Mouse (Mus musculus) Muller cell, postnatal 12 days (primary cell): ENCODE results near the gene Tecpr2.

Source experiments
- DNase-seq: peaks from one replicate; pipeline ENCODE4 v3.0.0-alpha.2; 2015; ENCODE audit errors: inconsistent ontology term

The Tecpr2 gene

GRCm38 (mm10) chr12:110864008-110864407, 25.1 kb upstream of the Tecpr2 start:
- no peak for DNase-seq

GRCm38 (mm10) chr12:110865571-110865970, 23.5 kb upstream of the Tecpr2 start:
- no peak for DNase-seq

- peak; percentile 85 for DNase-seq
Observed at GRCm38 (mm10) chr12:110865989-110866388, 23.1 kb upstream of the Tecpr2 start.

GRCm38 (mm10) chr12:110870107-110870506, 19.0 kb upstream of the Tecpr2 start:
- DNase-seq: no peak

- no peak for DNase-seq
Observed at GRCm38 (mm10) chr12:110871247-110871646, 17.8 kb upstream of the Tecpr2 start.

GRCm38 (mm10) chr12:110875351-110875750, 13.7 kb upstream of the Tecpr2 start:
- DNase-seq: no peak

GRCm38 (mm10) chr12:110882291-110882690, 6.8 kb upstream of the Tecpr2 start:
- DNase-seq: no peak

GRCm38 (mm10) chr12:110885251-110885650, 3.8 kb upstream of the Tecpr2 start:
- DNase-seq: no peak

GRCm38 (mm10) chr12:110888106-110888505, 958 bp upstream of the Tecpr2 start:
- no peak for DNase-seq

- DNase-seq: peak; percentile 52
Observed at GRCm38 (mm10) chr12:110888606-110889005, 458 bp upstream of the Tecpr2 start.

GRCm38 (mm10) chr12:110891887-110892286, 2.8 kb downstream of the Tecpr2 start:
- DNase-seq: no peak

GRCm38 (mm10) chr12:110902106-110902505, 13.0 kb downstream of the Tecpr2 start:
- DNase-seq: peak; percentile 69

- DNase-seq: no peak
Observed at GRCm38 (mm10) chr12:110903536-110903935, 14.5 kb downstream of the Tecpr2 start.

GRCm38 (mm10) chr12:110907845-110908244, 18.8 kb downstream of the Tecpr2 start:
- no peak for DNase-seq

GRCm38 (mm10) chr12:110909962-110910361, 20.9 kb downstream of the Tecpr2 start:
- no peak for DNase-seq

GRCm38 (mm10) chr12:110915761-110916160, 26.7 kb downstream of the Tecpr2 start:
- DNase-seq: no peak

- no peak for DNase-seq
Observed at GRCm38 (mm10) chr12:110920254-110920653, 31.2 kb downstream of the Tecpr2 start.

- DNase-seq: no peak
Observed at GRCm38 (mm10) chr12:110921572-110921971, 32.5 kb downstream of the Tecpr2 start.

- DNase-seq: no peak
Observed at GRCm38 (mm10) chr12:110932820-110933219, 43.8 kb downstream of the Tecpr2 start.

- peak; percentile 75 for DNase-seq
Observed at GRCm38 (mm10) chr12:110935983-110936620, 47.0 kb downstream of the Tecpr2 start.

GRCm38 (mm10) chr12:110937496-110937895, 48.4 kb downstream of the Tecpr2 start:
- peak; percentile 30 for DNase-seq

GRCm38 (mm10) chr12:110939385-110939784, 50.3 kb downstream of the Tecpr2 start:
- DNase-seq: no peak

- DNase-seq: peak; percentile 4
Observed at GRCm38 (mm10) chr12:110940869-110941268, 51.8 kb downstream of the Tecpr2 start.

- peak; percentile 41 for DNase-seq
Observed at GRCm38 (mm10) chr12:110946216-110946615, 57.2 kb downstream of the Tecpr2 start.
